Mouse (Mus musculus): ENCODE measurements around the gene Dbt. TPM values are rescaled to one million over a fixed set of nuclear protein-coding genes. Genes with fewer than 3 reads are reported as not detected.
"Not testable (repeated sequence)": the region's sequence is repeated elsewhere in the genome, so short reads cannot be mapped to it uniquely, and the experiment has no call there.

The Dbt gene
- polyA plus RNA-seq, 1 experiment from 2014 or later: 4.4 TPM

DNA sequence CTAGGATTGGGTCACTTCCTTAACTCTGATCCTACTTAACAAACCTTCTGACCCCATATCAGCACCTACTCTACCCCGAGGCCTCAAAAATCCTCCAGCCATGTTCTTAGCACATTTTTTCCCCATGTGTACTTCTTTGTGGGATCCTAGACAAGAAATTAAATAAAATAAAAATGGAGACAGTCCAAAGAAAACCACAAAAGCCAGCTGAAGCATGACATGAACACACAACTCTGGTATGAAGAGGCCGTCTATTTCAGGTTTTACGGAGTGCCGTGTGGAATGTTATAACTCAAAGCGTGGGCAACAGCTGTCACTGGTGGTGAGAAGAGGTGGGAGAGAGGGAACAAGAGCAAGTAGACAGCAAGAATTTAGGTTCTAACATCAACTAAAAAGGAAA lies 38.5 kb downstream of the Dbt start:
- Histone ChIP-seq H3K4me1 (replicated peaks; ENCODE audit: control insufficient read depth, insufficient read depth, low read length) (no peaks in the 10 kb centered on the region), H3K4me2 (replicated peaks; ENCODE audit: low read depth) (no peak overlapping the region), H3K36me3 (ENCODE audit: control insufficient read depth, insufficient read depth) (peaks cover 13% of the 10 kb centered on the region), H3K9me3 (ENCODE audit: control insufficient read depth) (no peaks in the 10 kb centered on the region), H3K9ac (ENCODE audit: low read depth, low read length) (no peak overlapping the region), H3K27ac (ENCODE audit: low read depth, low read length) (no peak overlapping the region), H3K27me3 (replicated peaks; ENCODE audit: control insufficient read depth, insufficient read depth, low read length) (no peaks in the 10 kb centered on the region), H3K4me3 (ENCODE audit: low read depth, low read length) (no peak overlapping the region)
- WGBS: 95% methylated on average over 5 of the region's 5 CpGs
- no peak for TF ChIP-seq CTCF (IDR thresholded peaks at IDR 0.05; ENCODE audit: low read depth)
- no peak for ATAC-seq

DNA sequence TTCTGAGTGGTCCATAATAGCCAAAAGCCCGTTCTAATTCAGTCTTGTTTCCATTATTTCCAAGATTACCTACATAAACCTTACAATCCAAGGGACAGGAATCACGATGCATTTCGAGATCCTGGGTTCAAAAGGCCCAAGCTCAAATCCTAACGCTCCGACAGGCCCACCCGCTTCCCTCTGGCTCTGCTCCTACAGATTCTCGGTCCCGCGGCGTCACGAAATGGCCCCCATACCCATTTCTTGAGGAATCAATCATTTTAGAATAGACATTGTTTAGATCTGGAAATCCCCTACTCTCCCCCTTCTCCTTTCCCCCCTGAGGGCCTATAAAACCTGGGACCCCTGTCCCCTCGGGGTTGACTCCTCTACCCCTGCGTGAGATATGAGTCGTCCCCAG lies 48.4 kb downstream of the Dbt start:
- not testable (repeated sequence) for H3K27ac ChIP-seq (ENCODE audit: low read depth, low read length); H3K4me2 ChIP-seq (replicated peaks; ENCODE audit: low read depth); H3K9ac ChIP-seq (ENCODE audit: low read depth, low read length); H3K36me3 ChIP-seq (ENCODE audit: control insufficient read depth, insufficient read depth); H3K4me1 ChIP-seq (replicated peaks; ENCODE audit: control insufficient read depth, insufficient read depth, low read length); H3K9me3 ChIP-seq (ENCODE audit: control insufficient read depth); H3K4me3 ChIP-seq (ENCODE audit: low read depth, low read length); ATAC-seq; H3K27me3 ChIP-seq (replicated peaks; ENCODE audit: control insufficient read depth, insufficient read depth, low read length)
- WGBS: 93% methylated on average over 14 of the region's 14 CpGs

DNA sequence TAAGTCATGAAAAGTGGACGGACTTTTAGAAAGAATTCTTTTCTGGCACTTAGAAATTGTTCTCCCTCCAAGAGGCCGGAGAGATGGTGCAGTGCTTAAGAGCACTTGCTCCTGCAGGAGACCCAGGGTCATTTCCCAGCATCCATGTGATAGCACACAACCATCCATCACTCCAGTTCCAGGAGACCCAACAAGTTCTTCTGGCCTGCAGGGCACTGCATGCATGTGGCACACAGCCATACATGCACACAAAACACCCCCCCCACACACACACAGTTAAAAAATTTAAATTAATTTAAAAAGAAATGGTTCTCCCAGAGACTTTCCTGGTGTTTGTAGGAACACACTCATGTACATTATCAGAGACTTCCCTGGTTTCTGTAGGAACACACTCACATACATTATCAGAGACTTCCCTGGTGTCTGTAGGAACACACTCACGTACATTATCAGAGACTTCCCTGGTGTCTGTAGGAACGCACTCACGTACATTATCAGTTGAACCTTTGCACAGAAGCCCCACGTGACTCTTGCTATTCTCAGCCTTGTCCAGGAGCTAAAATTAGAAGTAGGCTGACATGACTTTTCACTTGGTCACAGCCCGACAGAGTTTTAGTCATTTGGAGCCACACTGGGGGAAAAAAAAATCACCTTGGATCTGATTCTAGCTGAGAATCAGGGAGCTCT lies 49.7 kb downstream of the Dbt start, which contains the start of gene Lrrc39:
TSS of gene Lrrc39 (plus strand) at position 566 of the 687 bp plus-strand sequence.
- no peak for TF ChIP-seq CTCF (IDR thresholded peaks at IDR 0.05; ENCODE audit: low read depth)
- Histone ChIP-seq H3K4me1 (replicated peaks; ENCODE audit: control insufficient read depth, insufficient read depth, low read length) (no peaks in the 10 kb centered on the region), H3K9me3 (ENCODE audit: control insufficient read depth) (no peaks in the 10 kb centered on the region), H3K4me2 (replicated peaks; ENCODE audit: low read depth) (peak within 1 kb of the TSS; percentile 57), H3K27me3 (replicated peaks; ENCODE audit: control insufficient read depth, insufficient read depth, low read length) (no peaks in the 10 kb centered on the region), H3K4me3 (ENCODE audit: low read depth, low read length) (peak within 1 kb of the TSS; percentile 35), H3K27ac (ENCODE audit: low read depth, low read length) (peak within 1 kb of the TSS; percentile 63), H3K9ac (ENCODE audit: low read depth, low read length) (no peak within 1 kb of the TSS), H3K36me3 (ENCODE audit: control insufficient read depth, insufficient read depth) (no peaks in the 10 kb centered on the region)
- peak; percentile 91 for ATAC-seq
- 31% methylated on average over 7 of the region's 7 CpGs for WGBS

DNA sequence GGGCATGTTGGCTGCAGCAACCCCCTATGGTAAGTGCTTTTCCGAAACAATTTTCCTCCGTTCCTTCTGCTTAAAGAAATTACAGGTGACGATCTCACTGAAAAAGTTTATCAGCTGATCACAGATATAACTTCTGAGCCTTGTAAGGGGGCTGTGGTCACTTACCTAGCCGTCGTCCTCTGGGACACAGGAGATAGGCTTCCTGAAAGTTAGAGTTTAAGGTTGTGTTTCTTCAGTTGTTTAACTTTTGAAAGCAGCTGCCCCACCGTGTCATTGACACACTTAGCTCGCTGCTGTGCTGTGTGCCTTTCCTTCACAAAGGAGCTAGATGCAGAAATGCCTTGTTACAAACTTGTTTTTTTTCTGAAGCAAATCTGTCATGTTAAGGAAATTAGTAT lies 50.2 kb downstream of the Dbt start:
- ATAC-seq: peak; percentile 31; the same call in 1 of the 2 replicates
- TF ChIP-seq CTCF (IDR thresholded peaks at IDR 0.05; ENCODE audit: low read depth): no peak
- Histone ChIP-seq H3K9ac (ENCODE audit: low read depth, low read length) (no peak overlapping the region), H3K27ac (ENCODE audit: low read depth, low read length) (peak overlapping the region; percentile 63), H3K27me3 (replicated peaks; ENCODE audit: control insufficient read depth, insufficient read depth, low read length) (no peaks in the 10 kb centered on the region), H3K36me3 (ENCODE audit: control insufficient read depth, insufficient read depth) (no peaks in the 10 kb centered on the region), H3K9me3 (ENCODE audit: control insufficient read depth) (no peaks in the 10 kb centered on the region), H3K4me2 (replicated peaks; ENCODE audit: low read depth) (peak overlapping the region; percentile 57), H3K4me1 (replicated peaks; ENCODE audit: control insufficient read depth, insufficient read depth, low read length) (no peaks in the 10 kb centered on the region), H3K4me3 (ENCODE audit: low read depth, low read length) (peak overlapping the region; percentile 35)
- WGBS: 32% methylated on average over 7 of the region's 7 CpGs

DNA sequence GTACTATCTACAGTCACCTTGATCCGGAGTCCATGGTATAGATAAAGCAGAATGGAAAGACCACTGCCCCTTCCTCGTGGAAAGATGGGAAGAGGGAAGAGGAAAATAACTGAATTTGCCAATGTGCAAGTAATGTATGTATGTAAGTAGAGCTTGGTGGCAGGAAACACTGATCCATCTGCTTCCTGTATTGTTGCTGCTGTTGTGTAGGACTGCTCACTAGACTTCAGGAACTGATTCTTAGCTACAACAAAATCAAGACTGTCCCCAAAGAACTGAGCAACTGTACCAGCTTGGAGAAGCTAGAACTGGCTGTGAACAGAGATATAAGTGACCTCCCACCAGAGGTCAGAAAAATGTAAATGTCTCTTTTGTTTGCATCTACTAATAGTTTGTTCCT lies 57.8 kb downstream of the Dbt start:
- 61% methylated on average over 2 of the region's 2 CpGs for WGBS
- Histone ChIP-seq H3K27ac (ENCODE audit: low read depth, low read length) (no peak overlapping the region), H3K4me3 (ENCODE audit: low read depth, low read length) (no peak overlapping the region), H3K4me1 (replicated peaks; ENCODE audit: control insufficient read depth, insufficient read depth, low read length) (no peaks in the 10 kb centered on the region), H3K36me3 (ENCODE audit: control insufficient read depth, insufficient read depth) (no peaks in the 10 kb centered on the region), H3K9ac (ENCODE audit: low read depth, low read length) (no peak overlapping the region), H3K4me2 (replicated peaks; ENCODE audit: low read depth) (no peak overlapping the region), H3K27me3 (replicated peaks; ENCODE audit: control insufficient read depth, insufficient read depth, low read length) (no peaks in the 10 kb centered on the region), H3K9me3 (ENCODE audit: control insufficient read depth) (no peaks in the 10 kb centered on the region)
- TF ChIP-seq CTCF (IDR thresholded peaks at IDR 0.05; ENCODE audit: low read depth): no peak
- ATAC-seq: no peak

DNA sequence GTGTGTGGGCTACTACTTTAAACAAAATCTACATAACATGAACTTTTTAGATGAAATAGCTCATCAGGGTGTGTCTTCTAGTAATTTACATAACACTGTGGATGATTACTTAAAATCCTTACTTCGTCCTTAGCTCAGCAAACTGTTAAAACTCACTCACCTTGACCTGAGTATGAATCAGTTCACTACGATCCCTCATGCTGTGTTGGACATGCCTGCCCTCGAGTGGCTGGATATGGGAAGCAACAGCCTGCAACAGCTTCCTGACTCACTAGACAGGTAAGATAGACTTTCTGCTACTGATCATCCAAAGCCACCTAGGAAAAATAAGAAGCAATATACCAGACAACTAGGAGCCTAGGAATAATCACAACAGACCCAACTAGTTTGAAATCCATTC lies 64.4 kb downstream of the Dbt start:
- Histone ChIP-seq H3K4me1 (replicated peaks; ENCODE audit: control insufficient read depth, insufficient read depth, low read length) (no peaks in the 10 kb centered on the region), H3K27ac (ENCODE audit: low read depth, low read length) (no peak overlapping the region), H3K4me3 (ENCODE audit: low read depth, low read length) (no peak overlapping the region), H3K36me3 (ENCODE audit: control insufficient read depth, insufficient read depth) (peaks cover 17% of the 10 kb centered on the region), H3K27me3 (replicated peaks; ENCODE audit: control insufficient read depth, insufficient read depth, low read length) (no peaks in the 10 kb centered on the region), H3K9ac (ENCODE audit: low read depth, low read length) (no peak overlapping the region), H3K9me3 (ENCODE audit: control insufficient read depth) (no peaks in the 10 kb centered on the region), H3K4me2 (replicated peaks; ENCODE audit: low read depth) (no peak overlapping the region)
- peak; percentile 76 for TF ChIP-seq CTCF (IDR thresholded peaks at IDR 0.05; ENCODE audit: low read depth)
- no peak; the same call in 1 of the 2 replicates for ATAC-seq
- whole genome bisulfite sequencing: 33% methylated on average over 3 of the region's 3 CpGs

Data from intestine, postnatal 0 days (tissue).